Mouse (Mus musculus) hindbrain, postnatal 0 days (tissue): ENCODE data around the gene Mex3a. TPM values are rescaled to one million over a fixed set of nuclear protein-coding genes. Genes with fewer than 3 reads are reported as not detected.

ENCODE experiments used
- ATAC-seq: fragments of 200-750 bp; cut with Nextera tagmentation; 2 replicates; pipeline ENCODE4 v1.8.0; 2017; ENCODE audit warnings: mild to moderate bottlenecking, moderate TSS enrichment, moderate library complexity
- DNase-seq: peaks from one replicate; pipeline ENCODE4 v3.0.0-alpha.2; 2015; ENCODE audit warnings: low spot score
- H3K27ac ChIP-seq: fragments of 300-500 bp; sonication (generic); 2 replicates; pipeline ENCODE4 v1.5.1; 2014; ENCODE audit warnings: mild to moderate bottlenecking
- H3K27me3 ChIP-seq: fragments of 300-500 bp; sonication (generic); 2 replicates; pipeline ENCODE4 v1.6.1; 2014; ENCODE audit warnings: low read length, mixed read lengths; ENCODE audit not compliant: insufficient read depth
- H3K36me3 ChIP-seq: fragments of 300-500 bp; sonication (generic); 2 replicates; pipeline ENCODE4 v1.6.1; 2014; ENCODE audit warnings: low read length, mixed read lengths; ENCODE audit not compliant: insufficient read depth
- H3K4me1 ChIP-seq: fragments of 300-500 bp; sonication (generic); 2 replicates; pipeline ENCODE4 v1.6.1; 2014; ENCODE audit warnings: antibody characterized with exemption, low read length, mixed read lengths; ENCODE audit not compliant: insufficient read depth
- H3K4me2 ChIP-seq: fragments of 300-500 bp; sonication (generic); 2 replicates; pipeline ENCODE4 v1.6.1; 2014; ENCODE audit warnings: low read depth, mild to moderate bottlenecking, low read length, moderate library complexity, mixed read lengths
- H3K4me3 ChIP-seq: fragments of 300-500 bp; sonication (generic); 2 replicates; pipeline ENCODE4 v1.5.1; 2014; ENCODE audit warnings: low read length
- H3K9ac ChIP-seq: fragments of 300-500 bp; sonication (generic); replicated peaks from 2 replicates; pipeline ENCODE4 v1.6.1; 2014; ENCODE audit warnings: mild to moderate bottlenecking, low read length, moderate library complexity, mixed read lengths
- H3K9me3 ChIP-seq: fragments of 300-500 bp; sonication (generic); 2 replicates; pipeline ENCODE4 v1.6.1; 2016; ENCODE audit warnings: low read length, mixed read lengths
- CTCF ChIP-seq: IDR thresholded peaks from 2 replicates; pipeline ENCODE4 v1.5.1; 2016; ENCODE audit warnings: antibody characterized with exemption, control low read depth, low read depth
- WGBS: fragments of 180-500 bp; shearing (Covaris S2); extraction: QIAGEN DNeasy Blood & Tissue Kit; methylation state at CpG from one replicate; pipeline ENCODE4 v1.1.7; 2014; 5-methylcytosine and 5-hydroxymethylcytosine counted together
- polyA plus RNA-seq: library from polyadenylated mRNA; unstranded; fragments of >200 nt; fragmentation: Nextera tagmentation; extraction: Ambion mirVana; gene quantifications from 2 replicates; pipeline ENCODE4 v1.2.1, GENCODE M21; 2015
- total RNA-seq: library from RNA; depleted of rRNA; stranded (reverse); fragments of >200 nt; gene quantifications from 2 replicates; pipeline ENCODE4 v1.2.3, GENCODE M21; 2014

Gene Mex3a
- total and polyA plus RNA-seq, 2 experiments from 2014 or later = 15.3 to 52.3 TPM

- H3K9ac ChIP-seq = 0 out of 2 replicates have a peak overlapping the region, but pooled peaks have one; percentile 6
- ATAC-seq = no peak
- no peak for TF ChIP-seq CTCF
- H3K27ac ChIP-seq = 0 out of 2 replicates have a peak overlapping the region, but pooled peaks have one; percentile 36
- H3K9me3 ChIP-seq = no peaks in the 10 kb centered on the region
- peaks cover 26% of the 10 kb centered on the region for H3K4me1 ChIP-seq
- DNase-seq = no peak
- 23% methylated on average over 8 of the region's 8 CpGs for WGBS
- no peak overlapping the region for H3K4me3 ChIP-seq
- no peaks in the 10 kb centered on the region for H3K27me3 ChIP-seq
- no peak overlapping the region for H3K4me2 ChIP-seq
- no peaks in the 10 kb centered on the region for H3K36me3 ChIP-seq
Measured at GRCm38 (mm10) chr3:88527565-88527964, 4.6 kb upstream of the Mex3a start.

- WGBS = 84% methylated on average over 11 of the region's 11 CpGs
- Histone ChIP-seq H3K4me3 (no peak overlapping the region), H3K27me3 (no peaks in the 10 kb centered on the region), H3K27ac (no peak overlapping the region), H3K9ac (no peak overlapping the region), H3K4me1 (peaks cover 26% of the 10 kb centered on the region), H3K36me3 (no peaks in the 10 kb centered on the region), H3K4me2 (no peak overlapping the region), H3K9me3 (no peaks in the 10 kb centered on the region)
- no peak for TF ChIP-seq CTCF
- DNase-seq (no peak), ATAC-seq (no peak)
Measured at GRCm38 (mm10) chr3:88528646-88529045, 3.5 kb upstream of the Mex3a start.

GRCm38 (mm10) chr3:88529204-88530000 lies 2.8 kb upstream of the Mex3a start:
- Histone ChIP-seq H3K9ac (peak overlapping the region; percentile 94), H3K4me3 (peak overlapping the region; percentile 66; the same call in 1 of the 2 replicates), H3K36me3 (no peaks in the 10 kb centered on the region), H3K4me2 (peak overlapping the region; percentile 87), H3K9me3 (no peaks in the 10 kb centered on the region), H3K4me1 (peaks cover 28% of the 10 kb centered on the region), H3K27me3 (no peaks in the 10 kb centered on the region), H3K27ac (no peak overlapping the region)
- TF ChIP-seq CTCF = no peak
- WGBS = 26% methylated on average over 7 of the region's 7 CpGs
- no peak for DNase-seq
- no peak for ATAC-seq

- Histone ChIP-seq H3K4me2 (peak overlapping the region; percentile 87), H3K9ac (peak overlapping the region; percentile 94), H3K27me3 (no peaks in the 10 kb centered on the region), H3K36me3 (no peaks in the 10 kb centered on the region), H3K9me3 (no peaks in the 10 kb centered on the region), H3K27ac (peak overlapping the region; percentile 92), H3K4me1 (peaks cover 37% of the 10 kb centered on the region), H3K4me3 (peak overlapping the region; percentile 66)
- ATAC-seq = no peak
- 7% methylated on average over 11 of the region's 11 CpGs for WGBS
- TF ChIP-seq CTCF = no peak
- no peak for DNase-seq
Measured at GRCm38 (mm10) chr3:88530082-88530864, 1.9 kb upstream of the Mex3a start.

- Histone ChIP-seq H3K9ac (peak overlapping the region; percentile 94), H3K4me2 (peak overlapping the region; percentile 87), H3K4me3 (peak overlapping the region; percentile 66), H3K36me3 (0 out of 2 replicates have a peak, but pooled peaks cover under 1% of the 10 kb centered on the region), H3K9me3 (no peaks in the 10 kb centered on the region), H3K4me1 (peaks cover 48% of the 10 kb centered on the region), H3K27ac (peak overlapping the region; percentile 92), H3K27me3 (no peaks in the 10 kb centered on the region)
- DNase-seq = peak; percentile 93
- no peak for TF ChIP-seq CTCF
- peak; percentile 86 for ATAC-seq
- WGBS = under 1% methylated on average over 60 of the region's 63 CpGs
Measured at GRCm38 (mm10) chr3:88531348-88532298, 572 bp upstream of the Mex3a start.
